Mouse (Mus musculus): Measurements from ENCODE around the gene Tmprss11e. TPM values are rescaled to one million over a fixed set of nuclear protein-coding genes. Genes with fewer than 3 reads are reported as not detected.

Gene Tmprss11e
- not detected in 4 replicates for total RNA-seq (2023)

DNA sequence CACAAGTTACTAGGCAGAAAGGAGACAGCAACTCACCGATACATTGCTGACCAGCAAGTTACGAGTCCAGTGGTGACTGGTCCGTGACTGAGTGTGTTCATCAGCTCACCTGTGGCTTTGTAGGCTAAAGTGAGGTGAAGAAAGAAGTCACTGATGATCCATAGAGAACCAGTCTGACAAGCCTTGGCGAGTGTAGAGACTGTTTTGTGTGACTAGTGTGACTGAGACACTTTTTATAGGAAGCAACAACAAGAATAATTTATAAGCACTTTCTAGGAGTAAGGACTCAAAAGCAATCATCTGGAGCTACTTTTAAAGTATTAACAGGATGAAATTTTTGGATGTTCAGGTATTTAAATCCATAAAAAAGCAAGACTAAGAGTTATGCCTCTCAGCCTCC, at the start of gene Tmprss11e:
Gene Tmprss11e (minus strand): TSS at position 101 of the 400 bp plus-strand sequence.

DNA sequence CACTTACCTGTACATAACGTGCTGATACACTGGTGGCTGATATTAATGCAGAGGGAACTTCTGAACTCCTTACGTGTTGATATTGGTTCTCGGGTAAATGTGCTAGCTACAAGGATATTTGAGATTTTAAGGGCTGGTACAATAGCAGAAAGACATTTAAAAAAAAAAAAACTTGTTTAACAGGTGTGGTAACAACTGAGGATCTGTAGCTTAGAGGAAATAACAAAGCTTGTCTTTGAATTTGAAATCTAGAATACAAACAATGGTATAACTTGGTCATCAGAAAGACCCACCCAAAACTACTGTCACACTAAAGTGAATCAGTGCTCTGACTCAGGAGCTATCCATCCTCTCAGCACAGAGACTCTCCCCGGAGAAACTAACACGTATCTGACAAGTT, 69.4 kb downstream of the Tmprss11e start, which contains the start of gene Tmprss11b:
Gene Tmprss11b (minus strand): TSS at position 101 of the 400 bp plus-strand sequence.

Other genes starting within 250 kb of the Tmprss11e start
- not detected in 4 replicates for gene Tmprss11g, start 227.2 kb downstream of the Tmprss11e start, total RNA-seq (2023)
- not detected in 4 replicates for gene Tmprss11f, start 113.4 kb downstream of the Tmprss11e start, total RNA-seq (2023)
- not detected in 4 replicates for gene Tmprss11b, start 69.5 kb downstream of the Tmprss11e start, total RNA-seq (2023)
- gene Ythdc1, start 58.4 kb upstream of the Tmprss11e start, total RNA-seq (2023), result 236 to 254 TPM (median 245 TPM) in 4 replicates
- not detected in 4 replicates for gene Ugt2b34, start 161.1 kb upstream of the Tmprss11e start, total RNA-seq (2023)
- not detected in 4 replicates for gene Ugt2b1, start 180.7 kb upstream of the Tmprss11e start, total RNA-seq (2023)

Measured in B cell, adult 62 days (primary cell).